Mouse (Mus musculus) midbrain, postnatal 0 days (tissue): ENCODE data around the gene Pcca. TPM values are rescaled to one million over a fixed set of nuclear protein-coding genes. Genes with fewer than 3 reads are reported as not detected.

Experiments
- ATAC-seq: fragments of 200-750 bp; cut with Nextera tagmentation; 2 replicates; pipeline ENCODE4 v1.8.0; 2017; ENCODE audit warnings: moderate number of reproducible peaks, mild to moderate bottlenecking, moderate TSS enrichment, moderate library complexity; ENCODE audit not compliant: low FRiP score
- DNase-seq: peaks from one replicate; pipeline ENCODE4 v3.0.0-alpha.2; 2015; ENCODE audit warnings: low spot score
- H3K27ac ChIP-seq: fragments of 300-500 bp; sonication (generic); 2 replicates; pipeline ENCODE4 v1.5.1; 2014; ENCODE audit warnings: low read depth, mild to moderate bottlenecking, low read length, mixed read lengths
- H3K27me3 ChIP-seq: fragments of 300-500 bp; sonication (generic); 2 replicates; pipeline ENCODE4 v1.6.1; 2014; ENCODE audit warnings: low read length, control low read depth, mixed read lengths; ENCODE audit not compliant: insufficient read depth
- H3K36me3 ChIP-seq: fragments of 300-500 bp; sonication (generic); 2 replicates; pipeline ENCODE4 v1.6.1; 2014; ENCODE audit warnings: low read length, control low read depth, mixed read lengths; ENCODE audit not compliant: insufficient read depth
- H3K4me1 ChIP-seq: fragments of 300-500 bp; sonication (generic); 2 replicates; pipeline ENCODE4 v1.6.1; 2014; ENCODE audit warnings: mild to moderate bottlenecking, control low read depth, antibody characterized with exemption, low read length, mixed read lengths; ENCODE audit not compliant: insufficient read depth
- H3K4me2 ChIP-seq: fragments of 300-500 bp; sonication (generic); 2 replicates; pipeline ENCODE4 v1.6.1; 2014; ENCODE audit warnings: low read depth, mild to moderate bottlenecking, low read length, mixed read lengths; ENCODE audit not compliant: poor library complexity, severe bottlenecking
- H3K4me3 ChIP-seq: fragments of 300-500 bp; sonication (generic); 2 replicates; pipeline ENCODE4 v1.5.1; 2014; ENCODE audit warnings: low read depth, mild to moderate bottlenecking, low read length, moderate library complexity
- H3K9ac ChIP-seq: fragments of 300-500 bp; sonication (generic); replicated peaks from 2 replicates; pipeline ENCODE4 v1.6.1; 2014; ENCODE audit warnings: mild to moderate bottlenecking, low read length, moderate library complexity, mixed read lengths; ENCODE audit not compliant: poor library complexity, severe bottlenecking
- H3K9me3 ChIP-seq: fragments of 300-500 bp; sonication (generic); 2 replicates; pipeline ENCODE4 v1.6.1; 2016; ENCODE audit warnings: low read length, control low read depth
- CTCF ChIP-seq: IDR thresholded peaks from 2 replicates; pipeline ENCODE4 v1.5.1; 2016; ENCODE audit warnings: antibody characterized with exemption, mild to moderate bottlenecking
- WGBS: fragments of 180-500 bp; shearing (Covaris S2); extraction: QIAGEN DNeasy Blood & Tissue Kit; methylation state at CpG from one replicate; pipeline ENCODE4 v1.1.7; 2014; 5-methylcytosine and 5-hydroxymethylcytosine counted together
- polyA plus RNA-seq: library from polyadenylated mRNA; unstranded; fragments of >200 nt; fragmentation: Nextera tagmentation; extraction: Ambion mirVana; gene quantifications from 2 replicates; pipeline ENCODE4 v1.2.1, GENCODE M21; 2015
- total RNA-seq: library from RNA; depleted of rRNA; stranded (reverse); fragments of >200 nt; gene quantifications from 2 replicates; pipeline ENCODE4 v1.2.3, GENCODE M21; 2014

The Pcca gene
- total and polyA plus RNA-seq, 2 experiments from 2014 or later: 16.7 to 27.2 TPM

DNA sequence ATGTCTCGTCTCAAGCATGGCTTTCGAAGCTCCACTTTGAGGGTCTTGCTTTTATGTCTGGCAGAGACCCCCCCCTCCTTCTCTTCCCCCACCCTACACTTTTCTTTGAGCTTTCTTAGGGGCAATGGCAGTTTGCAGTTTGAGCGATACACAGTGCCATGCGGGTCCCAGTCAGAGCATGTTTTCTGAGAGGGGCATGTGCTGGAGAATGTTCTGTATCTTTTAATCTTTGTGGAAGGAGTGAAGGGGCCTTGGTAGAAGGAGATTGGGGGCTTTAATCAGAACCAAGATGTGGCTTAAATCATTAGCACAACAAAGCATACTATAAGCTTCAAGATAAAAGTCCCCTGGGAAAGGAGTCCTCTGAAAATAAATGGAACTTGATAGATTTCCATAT is 349.3 kb downstream of the Pcca start:
- TF ChIP-seq CTCF: no peak
- WGBS: 59% methylated on average over 4 of the region's 4 CpGs
- H3K27me3 ChIP-seq: no peaks in the 10 kb centered on the region

DNA sequence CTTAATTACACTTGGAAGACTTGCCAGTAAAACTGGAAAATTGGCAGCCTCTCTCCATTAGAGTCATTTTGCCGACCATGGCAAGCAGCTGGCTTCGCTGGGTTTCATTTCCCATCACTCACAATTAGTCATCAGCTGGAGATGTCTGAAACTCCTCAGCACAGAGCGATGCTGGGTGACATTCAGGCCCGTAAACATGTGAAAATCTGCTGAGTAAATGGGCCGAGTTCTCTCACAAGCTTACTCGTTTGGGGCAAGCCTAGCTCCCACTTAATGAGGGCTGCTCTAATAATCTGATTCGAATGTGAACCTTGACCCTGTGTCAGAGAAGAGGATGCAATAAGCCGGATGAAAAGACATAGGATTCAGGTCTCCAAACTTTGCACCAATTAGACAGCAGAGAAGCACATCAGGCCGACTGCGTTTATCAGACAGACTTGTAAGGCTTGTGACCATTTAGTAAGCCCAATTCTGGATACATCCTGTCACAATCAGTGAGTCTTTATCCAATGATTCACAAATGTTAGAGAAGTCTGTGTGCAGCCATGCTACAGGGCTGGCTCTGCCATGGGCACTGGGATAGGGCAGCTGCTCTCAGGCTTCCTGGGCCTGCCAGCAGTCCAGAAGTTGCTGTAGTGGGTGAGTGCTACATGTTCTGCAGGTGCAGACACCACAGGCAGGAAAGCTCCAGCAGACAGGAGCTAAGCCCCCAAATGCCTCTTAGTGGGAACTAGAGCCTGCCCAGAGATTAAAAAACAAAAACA is 349.9 kb downstream of the Pcca start:
- peak; percentile 83 for DNase-seq
- WGBS: 41% methylated on average over 10 of the region's 10 CpGs
- H3K36me3 ChIP-seq: 0 out of 2 replicates have a peak, but pooled peaks cover under 1% of the 10 kb centered on the region
- H3K4me3 ChIP-seq: no peak overlapping the region
- no peaks in the 10 kb centered on the region for H3K9me3 ChIP-seq
- H3K9ac ChIP-seq: no peak overlapping the region
- H3K27ac ChIP-seq: no peak overlapping the region
- ATAC-seq: no peak
- TF ChIP-seq CTCF: no peak
- H3K4me1 ChIP-seq: 0 out of 2 replicates have a peak, but pooled peaks cover 7% of the 10 kb centered on the region
- no peak overlapping the region for H3K4me2 ChIP-seq
- no peaks in the 10 kb centered on the region for H3K27me3 ChIP-seq

More for the DNA sequence above, 349.3 kb downstream of the Pcca start:
- no peaks in the 10 kb centered on the region for H3K36me3 ChIP-seq
- no peaks in the 10 kb centered on the region for H3K9me3 ChIP-seq
- 0 out of 2 replicates have a peak, but pooled peaks cover 7% of the 10 kb centered on the region for H3K4me1 ChIP-seq
- H3K9ac ChIP-seq: no peak overlapping the region
- no peak overlapping the region for H3K4me2 ChIP-seq
- no peak for DNase-seq
- no peak overlapping the region for H3K4me3 ChIP-seq
- ATAC-seq: no peak
- no peak overlapping the region for H3K27ac ChIP-seq

DNA sequence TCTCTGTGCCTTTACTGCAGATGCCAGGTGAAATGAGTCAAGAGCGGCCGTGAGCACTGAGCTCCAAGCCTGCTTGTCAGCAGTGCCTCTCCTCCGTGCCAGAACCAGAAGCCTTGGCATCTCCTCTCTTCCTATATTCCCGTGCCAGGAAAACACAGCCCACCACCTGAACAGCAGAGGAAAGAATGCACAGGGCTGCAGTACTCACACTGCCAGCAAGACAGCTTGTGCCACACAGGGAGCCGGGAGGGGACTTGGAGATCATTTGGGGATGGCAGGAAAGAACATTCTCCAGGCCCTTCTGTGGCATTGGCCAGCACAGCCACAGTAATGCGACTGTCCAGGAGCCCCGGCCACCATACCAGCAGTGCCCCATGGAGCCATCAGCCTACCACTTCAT is 351.8 kb downstream of the Pcca start:
- H3K27ac ChIP-seq: no peak overlapping the region
- ATAC-seq: no peak; the same call in 1 of the 2 replicates

DNA sequence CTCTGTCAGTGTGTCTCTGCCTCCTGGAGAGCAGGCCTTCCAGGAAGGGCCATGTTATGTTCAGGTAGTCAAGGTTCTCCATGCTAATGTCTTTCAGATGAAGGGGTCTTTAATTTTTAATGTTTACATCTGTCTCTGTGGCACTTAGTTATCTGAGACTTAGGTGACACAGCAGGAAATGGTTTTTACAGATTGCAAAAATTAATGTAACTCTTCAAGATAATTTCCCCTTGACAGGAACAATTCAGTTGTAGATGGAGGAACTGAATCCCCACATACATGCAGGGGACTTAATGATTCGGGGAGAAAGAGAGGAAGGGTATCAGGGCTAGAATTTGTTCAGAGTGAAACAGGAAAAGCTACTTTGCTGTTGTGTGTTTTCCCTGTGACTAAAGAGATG is 353.2 kb downstream of the Pcca start:
- Histone ChIP-seq H3K36me3 (0 out of 2 replicates have a peak, but pooled peaks cover 3% of the 10 kb centered on the region), H3K4me2 (no peak overlapping the region), H3K9me3 (no peaks in the 10 kb centered on the region), H3K27ac (no peak overlapping the region), H3K4me1 (0 out of 2 replicates have a peak, but pooled peaks cover 6% of the 10 kb centered on the region), H3K4me3 (no peak overlapping the region), H3K9ac (no peak overlapping the region), H3K27me3 (no peaks in the 10 kb centered on the region)
- no peak for DNase-seq
- ATAC-seq: no peak
- no peak for TF ChIP-seq CTCF
- WGBS: 81% methylated on average over 1 of the region's 1 CpGs

More for the DNA sequence above, 351.8 kb downstream of the Pcca start:
- no peaks in the 10 kb centered on the region for H3K27me3 ChIP-seq
- no peak overlapping the region for H3K4me3 ChIP-seq
- 0 out of 2 replicates have a peak, but pooled peaks cover 7% of the 10 kb centered on the region for H3K4me1 ChIP-seq
- no peak overlapping the region for H3K4me2 ChIP-seq
- TF ChIP-seq CTCF: no peak
- DNase-seq: peak; percentile 78
- H3K36me3 ChIP-seq: 0 out of 2 replicates have a peak, but pooled peaks cover 3% of the 10 kb centered on the region
- no peaks in the 10 kb centered on the region for H3K9me3 ChIP-seq
- no peak overlapping the region for H3K9ac ChIP-seq
- 87% methylated on average over 7 of the region's 7 CpGs for WGBS

DNA sequence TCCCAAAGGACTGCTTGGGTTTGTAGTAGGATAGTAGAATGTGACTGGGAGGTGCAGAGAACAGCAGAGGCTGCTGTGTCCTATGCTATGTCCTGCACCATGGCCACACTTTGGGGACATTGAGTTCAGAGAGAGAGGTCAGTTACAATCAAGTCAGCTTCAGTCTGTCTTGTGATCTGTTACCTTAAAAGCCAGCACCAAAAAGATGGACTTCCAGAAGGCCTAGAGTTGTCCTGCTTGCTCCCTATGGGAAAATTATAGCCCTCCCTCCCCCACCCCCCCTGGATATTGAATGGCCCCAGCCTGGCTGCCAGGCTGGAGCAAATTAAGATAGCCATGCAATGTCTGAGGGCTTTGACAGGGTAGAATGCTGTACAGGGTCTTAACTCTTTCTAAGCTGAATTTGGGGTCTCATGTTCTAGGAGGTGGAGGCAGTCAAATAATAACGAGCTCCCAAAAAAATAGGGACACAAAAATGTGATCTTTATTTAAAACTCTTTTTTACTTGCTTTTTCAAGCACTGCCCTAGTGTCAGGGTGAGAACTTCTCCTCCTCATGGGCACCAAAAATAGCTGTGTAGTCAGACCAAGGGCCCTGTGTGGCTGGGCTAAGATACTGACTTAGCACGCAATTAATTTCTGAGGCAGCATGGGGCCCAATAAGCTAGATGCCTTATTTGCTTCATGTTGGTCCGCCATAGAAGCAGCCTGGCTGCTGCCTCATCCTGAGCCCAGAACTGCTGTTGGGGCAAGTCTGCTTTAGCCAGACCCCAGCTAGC is 353.8 kb downstream of the Pcca start:
- Histone ChIP-seq H3K4me3 (no peak overlapping the region), H3K36me3 (peaks cover 3% of the 10 kb centered on the region; the same call in 1 of the 2 replicates), H3K9me3 (no peaks in the 10 kb centered on the region), H3K4me2 (no peak overlapping the region), H3K9ac (no peak overlapping the region), H3K27me3 (no peaks in the 10 kb centered on the region), H3K27ac (no peak overlapping the region), H3K4me1 (no peaks in the 10 kb centered on the region)
- ATAC-seq (no peak), DNase-seq (no peak)
- no peak for TF ChIP-seq CTCF
- WGBS: 86% methylated on average over 3 of the region's 3 CpGs

DNA sequence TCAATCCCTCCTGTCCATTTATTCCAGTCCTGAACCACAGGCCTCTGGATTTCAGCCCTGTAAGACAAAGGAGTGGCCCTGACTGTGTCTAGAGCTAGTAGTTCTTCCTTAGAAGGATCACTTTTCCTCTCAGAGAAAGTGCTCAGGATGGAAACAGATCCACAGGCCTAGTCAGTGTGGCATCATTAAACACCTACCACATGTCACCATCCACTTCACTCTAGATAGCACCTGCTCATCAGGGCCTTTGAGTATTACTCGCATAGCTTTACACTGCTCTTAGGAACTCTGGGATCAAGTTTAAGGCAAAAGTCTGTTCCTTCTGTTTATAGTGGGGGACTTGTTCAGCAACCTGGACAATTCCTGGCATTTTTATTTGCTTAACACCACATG is 354.4 kb downstream of the Pcca start:
- H3K4me1 ChIP-seq: no peaks in the 10 kb centered on the region
- H3K27ac ChIP-seq: no peak overlapping the region
- H3K4me2 ChIP-seq: no peak overlapping the region
- no peak overlapping the region for H3K9ac ChIP-seq
- no peak for TF ChIP-seq CTCF
- no peaks in the 10 kb centered on the region for H3K9me3 ChIP-seq
- WGBS: 100% methylated on average over 1 of the region's 1 CpGs
- H3K36me3 ChIP-seq: peaks cover 3% of the 10 kb centered on the region; the same call in 1 of the 2 replicates
- no peak for ATAC-seq
- H3K27me3 ChIP-seq: no peaks in the 10 kb centered on the region
- no peak for DNase-seq
- no peak overlapping the region for H3K4me3 ChIP-seq
